ENCODE assay signal across 24 mouse cellular contexts in genomic region chr2:56550163-56550562, GRCm38 (mm10).
A peak's percentile ranks its signal among the peaks of the same experiment; 100 is the strongest.
DNase-seq lines count a peak whose midpoint lies in the region; ATAC-seq lines count a peak whose summit lies in the region.
"Had no signal": no experiment of that assay in that cellular context is flagged by ENCODE, and none has a peak within 500 bp of the region (broad histone marks: within the 10 kb centered on the region; RNA-seq: fewer than 3 reads in every experiment).

No protein-coding gene starts in this region.

- WGBS in forebrain, embryonic 14.5 days = 86% methylated on average over 2 of the region's 2 CpGs
- 80% methylated on average over 2 of the region's 2 CpGs for WGBS in forebrain, embryonic 11.5 days
- 69% methylated on average over 2 of the region's 2 CpGs for WGBS in forebrain, embryonic 16.5 days
- WGBS in forebrain, embryonic 12.5 days = 81% methylated on average over 2 of the region's 2 CpGs

- no peaks in the 10 kb centered on the region for H3K4me1 ChIP-seq in forebrain, embryonic 14.5 days (ENCODE audit: control insufficient read depth, insufficient read depth, low read length)
- no peaks in the 10 kb centered on the region for H3K4me1 ChIP-seq in forebrain, embryonic 11.5 days (replicated peaks; ENCODE audit: control insufficient read depth, insufficient read depth, low read length)
- H3K4me1 ChIP-seq in forebrain, embryonic 16.5 days (replicated peaks; ENCODE audit: control insufficient read depth, insufficient read depth, low read length) = no peaks in the 10 kb centered on the region; the same call in 1 of the 2 replicates
- no peaks in the 10 kb centered on the region for H3K4me1 ChIP-seq in forebrain, embryonic 12.5 days
- H3K4me1 ChIP-seq: embryonic facial prominence, embryonic 12.5 days had no signal

- no peaks in the 10 kb centered on the region for H3K9me3 ChIP-seq in forebrain, embryonic 14.5 days (replicated peaks; ENCODE audit: control insufficient read depth, low read length)
- H3K9me3 ChIP-seq in forebrain, embryonic 11.5 days (ENCODE audit: control insufficient read depth, low read length) = no peaks in the 10 kb centered on the region
- H3K9me3 ChIP-seq in forebrain, embryonic 16.5 days (ENCODE audit: control insufficient read depth, low read length) = no peaks in the 10 kb centered on the region
- H3K9me3 ChIP-seq in forebrain, embryonic 12.5 days = no peaks in the 10 kb centered on the region
- H3K9me3 ChIP-seq: embryonic facial prominence, embryonic 10.5 days; embryonic facial prominence, embryonic 12.5 days; G1E had no signal

- ATAC-seq in forebrain, embryonic 14.5 days = no peak
- ATAC-seq in forebrain, embryonic 11.5 days (replicated peaks; ENCODE audit: low FRiP score) = no peak
- peak; percentile 72 for ATAC-seq in forebrain, embryonic 16.5 days
- no peak for ATAC-seq in forebrain, embryonic 12.5 days (ENCODE audit: low FRiP score)
- ATAC-seq: activated CD4-positive, CD25-positive, alpha-beta regulatory T cell, adult 4 months; CD4-positive, CD25-positive, alpha-beta regulatory T cell, adult 4 months; Patski had no signal

- no peak overlapping the region for H3K4me3 ChIP-seq in forebrain, embryonic 14.5 days (ENCODE audit: low read depth, low read length)
- H3K4me3 ChIP-seq in forebrain, embryonic 11.5 days (ENCODE audit: low read depth, low read length) = no peak overlapping the region
- no peak overlapping the region for H3K4me3 ChIP-seq in forebrain, embryonic 16.5 days (replicated peaks; ENCODE audit: low read length)
- no peak overlapping the region for H3K4me3 ChIP-seq in forebrain, embryonic 12.5 days (replicated peaks)
- H3K4me3 ChIP-seq: embryonic facial prominence, embryonic 10.5 days; embryonic facial prominence, embryonic 12.5 days had no signal

- H3K27ac ChIP-seq in forebrain, embryonic 14.5 days (ENCODE audit: low read depth, low read length) = no peak overlapping the region
- H3K27ac ChIP-seq in forebrain, embryonic 11.5 days (ENCODE audit: low read depth, low read length) = no peak overlapping the region
- H3K27ac ChIP-seq in forebrain, embryonic 16.5 days (ENCODE audit: low read length) = no peak overlapping the region
- no peak overlapping the region for H3K27ac ChIP-seq in forebrain, embryonic 12.5 days
- H3K27ac ChIP-seq: embryonic facial prominence, embryonic 10.5 days; embryonic facial prominence, embryonic 12.5 days had no signal

- DNase-seq in forebrain, embryonic 14.5 days (ENCODE audit: low spot score) = peak; percentile 38
- DNase-seq in forebrain, embryonic 11.5 days (ENCODE audit: low spot score) = no peak
- peak; percentile 5 for DNase-seq in brain, adult 2 months (ENCODE audit: low read depth, low spot score)
- peak; percentile 39 for DNase-seq in brain, embryonic 18.5 days (ENCODE audit: low read depth, low spot score)
- DNase-seq in cerebellum, postnatal 4 days (ENCODE audit: low spot score in 2 of 2) = no peak
- DNase-seq: adrenal gland, adult 8-10 months; adrenal gland, postnatal 14 days; adrenal gland, postnatal 36 days; B cell, adult 2 months; cerebellum, adult 11 months; cerebellum, adult 18-20 months; cerebellum, adult 8-10 months; cerebellum, adult 9-11 months; cerebellum, postnatal 14 days; cerebellum, postnatal 36 days had no signal

- no peak overlapping the region for H3K4me2 ChIP-seq in forebrain, embryonic 14.5 days (ENCODE audit: low read length)
- no peak overlapping the region for H3K4me2 ChIP-seq in forebrain, embryonic 11.5 days (ENCODE audit: low read depth, low read length, severe bottlenecking)
- no peak overlapping the region for H3K4me2 ChIP-seq in forebrain, embryonic 16.5 days (ENCODE audit: low read length)
- no peak overlapping the region for H3K4me2 ChIP-seq in forebrain, embryonic 12.5 days
- H3K4me2 ChIP-seq: embryonic facial prominence, embryonic 12.5 days had no signal

- no peak overlapping the region for H3K9ac ChIP-seq in forebrain, embryonic 14.5 days (ENCODE audit: low read length)
- H3K9ac ChIP-seq in forebrain, embryonic 11.5 days (ENCODE audit: low read length) = no peak overlapping the region
- no peak overlapping the region for H3K9ac ChIP-seq in forebrain, embryonic 16.5 days (replicated peaks; ENCODE audit: low read depth, low read length)
- H3K9ac ChIP-seq in forebrain, embryonic 12.5 days = no peak overlapping the region
- H3K9ac ChIP-seq: embryonic facial prominence, embryonic 12.5 days had no signal

- H3K36me3 ChIP-seq in forebrain, embryonic 14.5 days (ENCODE audit: control insufficient read depth, insufficient read depth, low read length) = no peaks in the 10 kb centered on the region
- H3K36me3 ChIP-seq in forebrain, embryonic 11.5 days (ENCODE audit: control insufficient read depth, insufficient read depth, low read length) = no peaks in the 10 kb centered on the region
- no peaks in the 10 kb centered on the region for H3K36me3 ChIP-seq in forebrain, embryonic 16.5 days (ENCODE audit: control insufficient read depth, insufficient read depth)
- H3K36me3 ChIP-seq in forebrain, embryonic 12.5 days (replicated peaks) = no peaks in the 10 kb centered on the region
- H3K36me3 ChIP-seq: embryonic facial prominence, embryonic 10.5 days; embryonic facial prominence, embryonic 12.5 days; G1E had no signal

- H3K27me3 ChIP-seq in forebrain, embryonic 14.5 days (replicated peaks; ENCODE audit: control insufficient read depth, insufficient read depth, low read length) = no peaks in the 10 kb centered on the region
- no peaks in the 10 kb centered on the region for H3K27me3 ChIP-seq in forebrain, embryonic 11.5 days (ENCODE audit: control insufficient read depth, insufficient read depth, low read length)
- no peaks in the 10 kb centered on the region for H3K27me3 ChIP-seq in forebrain, embryonic 16.5 days (replicated peaks; ENCODE audit: control insufficient read depth, insufficient read depth, low read length)
- H3K27me3 ChIP-seq in forebrain, embryonic 12.5 days = no peaks in the 10 kb centered on the region
- H3K27me3 ChIP-seq: CH12.LX; embryonic facial prominence, embryonic 12.5 days had no signal

Comparison
In these comparisons a context has a peak if more than half of its experiments do, and no peak if none do; other contexts are left out.
1. DNase-seq: peak in forebrain, embryonic 14.5 days (single experiment), brain, adult 2 months (single experiment) and brain, embryonic 18.5 days (single experiment); none in forebrain, embryonic 11.5 days (single experiment) and cerebellum, postnatal 4 days (0 of 2).